In the genomic region with DNA sequence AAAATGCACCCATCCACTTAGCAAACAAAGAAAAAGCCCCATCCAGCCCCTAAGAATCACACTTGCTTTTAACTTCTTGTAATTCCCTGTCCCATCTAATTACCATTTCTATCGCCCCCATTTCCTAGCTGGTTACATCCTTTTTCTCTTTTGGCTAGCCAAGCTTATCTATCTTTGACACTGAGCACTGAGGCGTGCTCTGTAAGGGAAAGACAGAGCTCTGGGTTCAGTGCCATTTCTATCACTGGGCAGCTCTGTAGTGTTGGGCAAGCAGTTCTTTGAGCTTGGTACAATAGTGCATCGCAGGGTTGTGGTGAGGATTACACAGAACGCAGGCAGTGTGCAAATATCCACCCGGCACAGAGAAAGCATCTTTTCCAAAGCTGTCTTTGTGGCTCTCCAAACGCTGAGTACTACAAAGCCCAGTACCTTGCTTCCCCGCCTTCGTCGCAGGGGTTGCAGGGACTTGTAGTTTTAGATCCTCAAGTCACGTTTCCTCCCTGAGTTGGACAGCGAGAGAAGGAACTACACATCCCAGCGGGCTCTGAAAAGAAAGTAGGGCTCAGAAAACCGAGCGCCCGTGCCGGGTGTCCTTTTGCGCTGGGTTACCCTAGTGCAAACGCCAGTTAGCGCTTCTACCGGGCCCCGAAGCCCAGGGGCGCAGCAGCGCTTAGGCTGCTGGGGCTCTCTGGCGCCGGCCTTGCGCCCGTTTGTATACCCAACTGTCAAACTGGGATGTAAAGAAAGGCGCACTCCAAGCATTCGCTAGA, we compare ENCODE assay signal across 8 mouse cellular contexts. TPM values are rescaled to one million over a fixed set of nuclear protein-coding genes. Genes with fewer than 3 reads are reported as not detected.
A peak's percentile ranks its signal among the peaks of the same experiment; 100 is the strongest.
DNase-seq lines count a peak whose midpoint lies in the region; ATAC-seq and TF ChIP-seq lines count a peak whose summit lies in the region.

No protein-coding gene starts in this region.

- peak overlapping the region; percentile 73 for H3K27ac ChIP-seq in cortical plate, adult 2 months (ENCODE audit: insufficient read depth, low read length)

- peak overlapping the region; percentile 81 for H3K4me3 ChIP-seq in cortical plate, adult 2 months (ENCODE audit: insufficient read depth, low read length)
- H3K4me3 ChIP-seq in megakaryocyte, embryonic 14.5 days (replicated peaks): peak overlapping the region; percentile 92

- no peak for TF ChIP-seq CTCF in cortical plate, adult 2 months (IDR thresholded peaks at IDR 0.05; ENCODE audit: extremely low read depth, insufficient read depth, low read length)

- ATAC-seq in activated CD4-positive, CD25-positive, alpha-beta regulatory T cell, adult 4 months: peak; percentile 85

- peaks cover 30% of the 10 kb centered on the region for H3K27me3 ChIP-seq in megakaryocyte, embryonic 14.5 days (replicated peaks)

- peak; percentile 83 to 85 for DNase-seq in gastrocnemius, adult 8-10 months (ENCODE audit: low spot score in 2 of 2)
- DNase-seq in hindlimb bud, embryonic 11.5 days (ENCODE audit: extremely low spot score, low read depth, low spot score): peak; percentile 74
- peak; percentile 79 to 93 for DNase-seq in left cerebral cortex, adult 8-10 months (ENCODE audit: low spot score in 2 of 2)
- DNase-seq in right cerebral cortex, postnatal 10 days (ENCODE audit: low spot score in 2 of 2): peak; percentile 95 to 96
- peak; percentile 73 for DNase-seq in urinary bladder, postnatal 25 days (ENCODE audit: low spot score)

- peaks cover 9% of the 10 kb centered on the region for H3K9me3 ChIP-seq in megakaryocyte, embryonic 14.5 days

- peak; percentile 70 for TF ChIP-seq POLR2A in cortical plate, adult 2 months (IDR thresholded peaks at IDR 0.05; ENCODE audit: extremely low read depth, insufficient read depth, low read length)

- no peaks in the 10 kb centered on the region for H3K36me3 ChIP-seq in megakaryocyte, embryonic 14.5 days (replicated peaks; ENCODE audit: low read length)

- H3K4me1 ChIP-seq in cortical plate, adult 2 months (ENCODE audit: control insufficient read depth, insufficient read depth, low read length): no peaks in the 10 kb centered on the region
- peaks cover 41% of the 10 kb centered on the region for H3K4me1 ChIP-seq in megakaryocyte, embryonic 14.5 days

RNA-seq across cellular contexts. Expression of gene Zdhhc14, which starts 1.1 kb away (rescaled TPM):
- polyA plus RNA-seq in activated CD4-positive, CD25-positive, alpha-beta regulatory T cell, adult 4 months (2017; shearing (Covaris generic)): under 1 TPM; 0.15 to 0.17 TPM
- 13.0 and 15.1 TPM in 2 replicates for polyA plus RNA-seq in cortical plate, adult 2 months (2012; rRNA removed)
- 1 to 10 TPM; 3.2 to 4.5 (median 3.7) TPM for total RNA-seq in gastrocnemius, adult 8-10 months (2022)
- total RNA-seq in left cerebral cortex, adult 8-10 months (2022): 10 to 100 TPM; 31.1 to 37.5 (median 33.0) TPM
- 8.5 and 12.5 TPM in 2 replicates for polyA plus RNA-seq in megakaryocyte, embryonic 14.5 days (2012; ENCODE audit: insufficient read depth, low replicate concordance)

RNA-seq across cellular contexts. Expression of gene Tmem242, which starts 51.2 kb away (rescaled TPM):
- polyA plus RNA-seq in activated CD4-positive, CD25-positive, alpha-beta regulatory T cell, adult 4 months (2017; shearing (Covaris generic)): 100 to 1,000 TPM in 1 of 2 experiments, 10 to 100 TPM in 1; 72.3 to 103 TPM
- 33.8 and 39.4 TPM in 2 replicates for polyA plus RNA-seq in cortical plate, adult 2 months (2012; rRNA removed)
- 100 to 1,000 TPM; 154 to 168 (median 158) TPM for total RNA-seq in gastrocnemius, adult 8-10 months (2022)
- total RNA-seq in left cerebral cortex, adult 8-10 months (2022): 10 to 100 TPM; 81.6 to 92.9 (median 86.8) TPM
- polyA plus RNA-seq in megakaryocyte, embryonic 14.5 days (2012; ENCODE audit: insufficient read depth, low replicate concordance): 14.4 and 50.8 TPM in 2 replicates

Comparison
In these comparisons a context has a peak if more than half of its experiments do, and no peak if none do; other contexts are left out.
1. Peak in every context shown above with its lines: DNase-seq, ATAC-seq, H3K4me3 ChIP-seq and H3K27ac ChIP-seq.